Mouse (Mus musculus) layer of hippocampus, adult 11-12 months (tissue): ENCODE measurements at regions not wholly inside any gene's neighbourhood (a gene's known extent, or its start where the extent isn't known, plus 50 kb on each side); places are given as distances from the start of the nearest gene placed in this dataset.

Experiments used
- DNase-seq: peaks from one replicate; pipeline ENCODE4 v3.0.0; 2022; ENCODE audit warnings: low spot score

- no peak for DNase-seq
Measured at GRCm38 (mm10) chr12:71429561-71430200, 120.0 kb downstream of the Dact1 start.

- DNase-seq: no peak
Measured at GRCm38 (mm10) chr12:71430331-71430730, 120.6 kb downstream of the Dact1 start.

GRCm38 (mm10) chr12:71431116-71431515 lies 121.4 kb downstream of the Dact1 start:
- DNase-seq: no peak

GRCm38 (mm10) chr12:71433549-71434200 lies 124.0 kb downstream of the Dact1 start:
- no peak for DNase-seq

GRCm38 (mm10) chr12:71438254-71438653 lies 128.6 kb downstream of the Dact1 start:
- DNase-seq: peak; percentile 76

- no peak for DNase-seq
Measured at GRCm38 (mm10) chr12:71440863-71441262, 131.2 kb downstream of the Dact1 start.

- no peak for DNase-seq
Measured at GRCm38 (mm10) chr12:71441272-71441671, 131.6 kb downstream of the Dact1 start.

- no peak for DNase-seq
Measured at GRCm38 (mm10) chr12:71446177-71446891, 136.7 kb downstream of the Dact1 start.

- no peak for DNase-seq
Measured at GRCm38 (mm10) chr12:71446892-71447268, 137.2 kb downstream of the Dact1 start.

- no peak for DNase-seq
Measured at GRCm38 (mm10) chr12:71449032-71449431, 139.3 kb downstream of the Dact1 start.

GRCm38 (mm10) chr12:71450128-71450527 lies 140.4 kb downstream of the Dact1 start:
- DNase-seq: no peak

GRCm38 (mm10) chr12:71450680-71451463 lies 141.2 kb downstream of the Dact1 start:
- no peak for DNase-seq

- DNase-seq: no peak
Measured at GRCm38 (mm10) chr12:71456900-71457299, 147.2 kb downstream of the Dact1 start.

GRCm38 (mm10) chr12:71458559-71459176 lies 149.0 kb downstream of the Dact1 start:
- no peak for DNase-seq

- no peak for DNase-seq
Measured at GRCm38 (mm10) chr12:71460643-71461042, 151.0 kb downstream of the Dact1 start.

- DNase-seq: no peak
Measured at GRCm38 (mm10) chr12:71467820-71468219, 158.1 kb downstream of the Dact1 start.

- no peak for DNase-seq
Measured at GRCm38 (mm10) chr12:71468324-71468723, 158.6 kb downstream of the Dact1 start.

GRCm38 (mm10) chr12:71470983-71471715 lies 161.5 kb downstream of the Dact1 start:
- no peak for DNase-seq

GRCm38 (mm10) chr12:71471720-71472119 lies 162.0 kb downstream of the Dact1 start:
- DNase-seq: no peak

- DNase-seq: no peak
Measured at GRCm38 (mm10) chr12:71476238-71476637, 166.6 kb downstream of the Dact1 start.

- no peak for DNase-seq
Measured at GRCm38 (mm10) chr12:71477691-71478090, 168.0 kb downstream of the Dact1 start.
